Mouse (Mus musculus) heart, postnatal 25 days (tissue): ENCODE results near the gene Tas2r135. TPM values are rescaled to one million over a fixed set of nuclear protein-coding genes. Genes with fewer than 3 reads are reported as not detected.

Experiments used
- DNase-seq: peaks from one replicate; pipeline ENCODE4 v3.0.0; 2022; ENCODE audit warnings: low spot score
- intact Hi-C: fragments of 180-260 bp; cut with DNase I; formaldehyde crosslinking; loops from one replicate; pipeline ENCODE4 v1.15.1; 2025
- total RNA-seq, 2 experiments: library from RNA; stranded (reverse); gene quantifications; 2 replicates each; pipeline ENCODE4 v1.2.3; 2021

Tas2r135 gene
- total RNA-seq, result not detected

DNA sequence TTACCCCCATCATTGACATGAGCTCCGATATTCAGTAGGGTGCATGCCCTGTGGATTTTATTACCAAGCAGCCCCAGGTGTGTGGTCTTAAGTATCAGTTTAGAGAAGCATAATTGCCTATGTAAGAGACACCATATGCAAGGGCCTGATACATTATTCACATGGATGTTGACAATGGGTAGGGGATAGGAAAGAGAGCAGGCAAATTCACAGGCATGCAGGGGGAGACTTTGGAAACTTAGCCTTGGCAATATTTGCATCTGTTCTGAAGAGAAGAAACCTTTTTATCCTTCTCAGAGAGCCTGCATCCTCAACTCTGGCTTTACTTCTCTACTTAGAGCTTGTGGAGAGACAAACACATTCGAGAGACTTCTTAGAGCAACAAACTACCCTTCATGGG is at the start of gene Tas2r135:
Gene Tas2r135 (plus strand): TSS at position 301 of the 400 bp plus-strand sequence.
- DNase-seq, result no peak
- intact Hi-C loops, result no loop called here

DNA sequence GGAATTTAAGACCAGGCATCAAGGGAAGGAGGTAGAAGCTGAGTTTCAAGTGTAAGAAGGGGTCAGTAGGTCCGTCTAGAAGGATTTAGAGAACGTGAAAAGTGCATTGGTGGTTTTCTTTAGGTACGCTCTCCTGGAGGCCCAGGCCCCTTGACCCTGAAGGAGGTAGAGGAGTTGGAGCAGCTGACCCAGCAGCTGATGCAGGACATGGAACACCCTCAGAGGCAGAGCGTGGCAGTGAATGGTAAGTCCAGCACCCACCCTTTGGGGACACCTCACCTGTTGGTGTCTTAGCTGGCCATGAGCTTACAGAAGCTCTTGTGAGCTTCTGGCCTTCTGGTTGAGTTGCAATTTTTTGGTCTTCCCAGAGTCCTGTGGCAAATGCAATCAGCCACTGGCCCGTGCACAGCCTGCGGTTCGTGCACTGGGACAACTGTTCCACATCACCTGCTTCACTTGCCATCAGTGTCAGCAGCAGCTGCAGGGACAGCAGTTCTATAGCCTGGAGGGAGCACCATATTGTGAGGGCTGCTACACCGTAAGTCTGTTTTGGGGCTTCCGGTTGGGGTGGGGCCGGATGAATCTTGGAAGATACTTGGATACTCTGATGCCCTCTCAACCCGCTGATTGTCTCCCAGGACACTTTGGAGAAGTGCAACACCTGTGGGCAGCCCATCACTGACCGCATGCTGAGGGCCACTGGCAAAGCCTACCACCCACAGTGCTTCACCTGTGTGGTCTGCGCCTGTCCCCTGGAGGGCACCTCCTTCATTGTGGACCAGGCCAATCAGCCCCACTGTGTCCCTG is 49.2 kb upstream of the Tas2r135 start:
- DNase-seq, result no peak
- intact Hi-C loops, result no loop called here

DNA sequence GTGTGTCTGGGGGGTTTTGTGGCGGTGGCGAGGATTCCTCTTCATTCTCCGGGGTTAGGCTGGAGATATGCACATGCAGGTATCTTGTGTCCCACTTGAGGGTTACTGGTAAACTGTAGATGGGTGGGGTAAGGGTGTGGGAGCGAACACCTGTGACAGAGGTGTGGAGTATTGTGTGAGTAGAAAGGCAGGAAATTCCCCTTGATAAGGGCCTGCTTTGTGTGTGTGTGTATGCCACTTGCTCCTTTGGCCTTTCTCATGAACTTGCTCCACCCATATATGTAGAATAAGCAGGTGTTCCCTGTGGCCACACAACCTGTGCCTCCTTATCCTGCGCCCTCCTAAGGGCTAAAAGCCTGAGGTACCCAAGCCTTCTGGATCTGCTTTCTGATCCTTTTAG is 48.3 kb upstream of the Tas2r135 start:
- intact Hi-C loops, result no loop called here
- no peak for DNase-seq

DNA sequence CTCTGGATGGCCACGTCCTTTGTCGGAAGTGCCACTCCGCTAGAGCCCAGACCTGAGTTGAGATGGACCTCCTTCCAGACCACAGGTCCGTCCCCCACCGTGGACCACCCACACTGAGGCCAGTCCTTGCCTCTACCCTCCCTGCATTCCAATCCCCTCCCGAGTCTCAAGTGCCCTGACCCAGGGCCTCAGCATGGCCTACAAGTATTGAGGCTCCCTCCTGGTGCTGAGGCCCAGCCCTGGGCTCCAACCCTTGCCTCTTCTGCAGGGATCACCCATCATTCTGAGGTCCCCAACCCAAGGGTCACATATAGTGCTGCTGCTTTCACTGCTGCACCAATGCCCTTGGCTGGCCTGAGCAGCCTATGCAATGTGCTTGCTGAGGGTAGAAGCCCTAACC is 47.3 kb upstream of the Tas2r135 start:
- DNase-seq, result no peak
- intact Hi-C loops, result no loop called here

DNA sequence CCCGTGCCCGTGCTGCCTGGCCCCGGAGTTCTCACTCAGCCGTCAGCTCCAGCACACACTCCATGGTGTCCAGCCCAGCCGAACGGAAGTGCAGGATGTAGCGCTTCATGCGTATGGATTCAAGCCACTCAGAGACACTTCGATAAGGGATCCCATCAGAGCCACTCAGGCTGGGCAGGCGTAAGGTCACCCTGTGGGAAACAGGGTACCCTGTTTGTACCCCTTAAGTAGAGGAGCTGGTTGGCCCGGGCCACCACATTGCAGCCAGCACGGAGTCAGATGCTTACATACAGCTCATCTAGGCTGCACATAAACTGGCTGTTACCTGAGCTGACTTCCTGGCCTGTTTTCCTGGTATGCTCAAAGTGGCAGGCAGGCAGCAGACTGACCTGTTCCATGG is 46.3 kb upstream of the Tas2r135 start:
- intact Hi-C loops, result no loop called here
- DNase-seq, result no peak

DNA sequence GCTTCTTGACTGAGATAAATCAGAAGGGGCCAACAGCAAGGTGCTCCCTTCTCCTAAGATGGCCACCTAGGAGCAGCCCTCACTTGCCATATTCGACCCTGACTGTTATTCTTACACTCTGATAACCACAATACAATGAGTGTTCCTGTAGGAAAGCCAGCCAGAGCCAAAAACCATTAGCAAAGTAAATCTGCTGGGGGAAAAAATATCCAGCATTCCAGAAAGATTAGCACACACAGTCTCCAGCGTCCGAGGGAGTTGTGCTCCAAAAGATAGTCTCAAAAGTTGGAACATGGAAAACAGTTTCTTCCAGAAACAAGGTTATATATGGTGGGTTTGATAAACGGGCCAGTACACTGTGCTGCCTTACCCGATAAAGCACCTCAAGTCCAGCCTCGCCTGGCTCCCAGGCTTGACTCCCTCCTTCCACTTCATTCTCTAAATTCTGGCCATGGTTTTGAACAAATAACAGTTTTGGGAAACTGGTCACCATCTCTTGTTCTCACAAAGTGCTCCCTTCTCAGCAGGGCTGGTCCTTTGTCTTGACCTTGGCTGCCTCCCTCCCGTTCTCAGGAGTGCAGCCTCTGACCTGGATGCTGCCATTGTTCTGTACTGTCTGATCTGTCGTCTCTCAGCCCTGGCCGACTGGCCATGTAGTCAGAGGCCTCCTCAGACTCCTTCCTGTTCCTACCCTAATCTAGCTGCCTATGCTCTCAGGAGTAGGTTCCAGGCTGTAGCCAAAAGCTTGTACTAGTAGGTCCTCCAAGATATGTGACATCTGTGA is 45.7 kb upstream of the Tas2r135 start:
- no peak for DNase-seq
- intact Hi-C loops, result no loop called here

DNA sequence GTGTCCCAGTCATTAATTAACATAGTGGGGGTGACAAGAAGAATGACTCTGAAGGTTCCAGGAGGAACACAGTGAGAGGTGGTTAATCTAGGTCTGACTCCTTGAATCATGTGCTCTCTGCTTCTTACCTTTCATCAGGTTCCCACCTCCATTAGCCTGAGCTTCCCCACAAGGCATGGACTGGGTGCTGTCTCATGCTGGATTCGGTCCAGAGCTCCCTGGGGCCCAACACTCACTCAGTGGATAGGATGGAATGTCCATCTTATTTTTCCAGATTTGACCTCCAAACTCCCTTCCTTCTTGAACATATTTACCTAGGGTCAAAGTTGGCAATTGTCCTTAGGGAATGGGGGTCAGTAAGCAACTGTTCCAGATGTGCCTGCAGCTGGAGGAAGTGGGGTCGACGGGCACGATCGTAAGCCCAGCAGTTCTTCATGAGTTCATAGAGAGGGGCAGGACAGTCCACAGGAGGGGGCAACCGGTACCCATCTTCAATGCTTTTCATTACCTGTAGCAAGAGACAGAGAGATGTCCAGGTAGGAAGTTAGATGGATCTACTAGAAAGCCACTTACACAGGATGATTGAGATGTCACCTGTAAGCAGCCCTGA is 44.9 kb upstream of the Tas2r135 start:
- no peak for DNase-seq
- intact Hi-C loops, result no loop called here

DNA sequence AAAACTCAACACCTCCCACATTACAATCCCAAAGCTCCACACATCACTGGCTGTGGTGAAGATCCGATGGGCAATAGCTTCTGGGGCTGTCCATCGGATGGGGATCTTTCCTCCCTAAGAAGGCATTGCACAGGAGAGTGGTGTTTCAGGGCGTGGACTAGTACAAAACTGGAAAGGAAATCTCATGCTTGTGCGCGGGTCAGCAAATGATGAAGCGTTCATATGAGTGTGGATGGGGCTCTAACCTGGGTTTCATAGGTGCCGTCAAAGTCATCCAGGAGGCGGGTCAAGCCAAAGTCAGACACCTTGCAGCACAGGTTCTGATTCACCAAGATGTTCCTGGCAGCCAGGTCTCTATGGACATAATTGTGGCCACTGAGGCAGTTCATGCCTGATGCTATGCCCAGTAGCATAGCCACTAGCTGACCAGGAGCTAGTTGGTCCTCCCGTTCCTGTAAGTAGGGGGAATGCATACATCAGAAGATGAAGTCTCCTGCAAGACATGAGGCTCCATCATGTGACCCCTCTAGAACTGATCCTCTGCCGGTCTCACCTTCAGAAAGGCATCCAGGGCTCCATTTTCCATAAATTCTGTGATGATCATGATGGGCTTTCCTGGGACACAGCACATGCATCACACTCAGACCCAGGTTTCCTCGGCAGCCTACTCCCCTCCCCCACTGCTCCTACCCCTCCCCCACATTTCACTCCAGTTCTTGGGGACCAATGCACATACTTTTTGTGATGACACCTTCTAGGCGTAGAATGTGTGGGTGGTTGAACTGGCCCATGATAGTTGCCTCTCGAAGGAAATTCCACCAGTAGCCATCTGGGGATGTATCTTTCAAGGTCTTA is 44.0 kb upstream of the Tas2r135 start:
- intact Hi-C loops, result no loop called here
- no peak for DNase-seq

DNA sequence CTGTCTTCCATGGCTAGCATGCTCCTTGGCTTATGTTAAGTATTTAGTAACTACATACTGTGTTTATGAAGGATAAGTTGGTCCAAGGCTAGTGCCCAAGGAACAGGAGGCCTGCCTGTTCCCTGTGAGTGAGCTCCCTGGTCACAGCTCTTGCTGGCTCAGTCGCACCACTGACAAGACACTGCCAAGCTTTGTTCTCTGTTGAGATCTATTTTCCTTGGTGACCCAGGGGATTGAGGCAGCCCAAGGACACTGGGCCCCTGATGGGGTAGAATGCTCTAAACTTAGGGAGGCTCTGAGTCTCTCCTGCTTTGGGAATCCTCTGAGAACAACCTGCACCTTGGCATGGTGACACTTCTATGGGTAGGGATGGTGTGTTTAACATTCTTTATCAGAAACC is 43.2 kb upstream of the Tas2r135 start:
- no peak for DNase-seq
- intact Hi-C loops, result no loop called here

DNA sequence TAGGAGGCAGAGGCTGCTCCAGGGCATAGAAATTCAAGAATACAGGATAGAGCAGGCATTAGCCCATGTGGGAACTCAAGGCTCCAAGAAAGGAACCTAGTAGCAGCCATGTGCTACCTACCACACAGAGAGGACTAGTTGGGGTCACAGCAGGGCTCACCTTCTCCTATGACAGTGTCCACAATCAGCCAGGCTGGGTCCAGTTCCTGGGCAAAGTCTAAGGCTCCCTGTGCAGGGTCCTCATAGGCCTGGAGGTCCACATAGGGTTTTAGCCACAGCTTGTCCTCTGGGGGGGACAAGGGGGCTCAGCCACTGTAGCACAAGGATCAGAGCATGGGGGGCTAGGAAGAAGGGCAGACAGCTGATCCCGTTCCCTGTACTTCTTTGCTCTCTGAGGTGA is 42.7 kb upstream of the Tas2r135 start:
- intact Hi-C loops, result no loop called here
- DNase-seq, result no peak

DNA sequence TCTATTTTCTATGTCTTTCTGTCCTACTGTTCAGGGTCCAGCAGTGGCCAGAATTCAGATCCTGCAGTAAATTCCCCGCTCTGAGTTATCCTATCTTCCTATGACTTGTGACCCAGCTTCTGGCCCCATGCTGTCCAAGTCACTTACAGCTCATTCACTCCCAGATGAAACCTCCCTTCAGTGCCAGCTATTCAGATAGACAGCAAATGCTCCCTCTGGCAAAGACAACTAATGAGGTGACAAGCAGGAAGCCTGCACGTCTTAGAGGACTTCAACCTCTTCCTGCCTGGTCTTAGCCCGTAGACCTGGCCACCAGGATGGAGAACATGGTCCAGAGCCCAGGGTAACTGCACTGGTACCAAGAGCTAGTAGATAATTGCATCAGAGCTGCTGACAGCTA is 42.3 kb upstream of the Tas2r135 start:
- intact Hi-C loops, result no loop called here
- DNase-seq, result no peak

DNA sequence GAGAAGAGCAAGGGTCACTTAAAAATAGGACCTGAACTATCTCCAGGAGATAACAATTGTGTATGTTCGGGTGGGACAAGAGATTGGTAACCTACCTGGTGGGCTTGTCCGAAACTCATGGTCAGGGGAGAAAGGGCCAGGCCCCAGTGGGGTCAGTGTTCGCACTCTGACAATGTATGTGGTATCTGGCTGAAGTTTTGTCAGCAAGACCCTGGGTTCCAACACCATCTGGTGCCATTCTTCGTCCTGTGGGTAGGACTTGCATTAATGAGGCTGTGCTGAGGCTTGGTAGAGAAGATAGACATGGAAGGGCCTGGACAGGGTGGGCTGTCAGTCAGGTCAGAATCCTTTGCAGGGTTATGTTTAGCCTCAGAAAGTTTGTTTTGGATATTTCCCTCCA is 41.2 kb upstream of the Tas2r135 start:
- intact Hi-C loops, result no loop called here
- no peak for DNase-seq

DNA sequence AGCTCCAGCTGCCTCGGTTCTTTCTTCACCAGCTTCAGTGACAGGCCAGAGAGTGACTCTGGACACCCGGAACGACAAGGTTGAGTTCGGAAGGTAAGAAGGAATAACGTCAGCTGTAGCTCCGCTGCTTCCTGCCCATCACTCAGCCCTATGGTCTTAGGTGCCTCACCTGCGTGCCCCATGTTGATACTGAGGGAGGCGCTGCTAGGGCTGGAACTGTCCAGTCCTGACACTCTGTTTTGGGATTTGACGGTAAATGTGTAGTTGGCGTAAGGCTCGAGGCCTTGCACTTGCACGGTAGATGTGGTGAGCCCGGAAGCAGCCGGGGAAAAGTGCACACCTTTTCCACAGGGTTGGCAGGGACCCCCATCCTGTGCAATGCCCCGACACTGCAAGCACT is 40.6 kb upstream of the Tas2r135 start:
- intact Hi-C loops, result no loop called here
- no peak for DNase-seq

DNA sequence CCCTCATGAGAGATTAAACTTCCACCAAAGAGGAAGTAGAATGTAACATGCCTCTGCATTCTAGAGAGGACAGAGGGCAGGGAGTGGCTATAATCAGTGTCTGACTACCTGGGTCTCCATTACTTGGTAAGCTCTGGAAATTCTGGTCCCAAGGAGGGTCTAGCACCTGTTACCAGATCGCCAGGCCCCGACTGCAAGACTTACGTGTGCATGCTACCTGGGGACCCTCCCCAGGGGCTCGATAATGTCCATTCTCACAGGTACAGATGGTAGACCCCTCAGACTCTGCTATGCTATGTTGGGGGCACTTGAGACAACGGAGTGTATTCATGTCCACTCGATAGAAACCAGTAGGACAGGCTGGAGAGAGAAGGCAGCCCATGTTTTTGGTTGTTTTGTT is 40.0 kb upstream of the Tas2r135 start:
- DNase-seq, result no peak
- intact Hi-C loops, result no loop called here

DNA sequence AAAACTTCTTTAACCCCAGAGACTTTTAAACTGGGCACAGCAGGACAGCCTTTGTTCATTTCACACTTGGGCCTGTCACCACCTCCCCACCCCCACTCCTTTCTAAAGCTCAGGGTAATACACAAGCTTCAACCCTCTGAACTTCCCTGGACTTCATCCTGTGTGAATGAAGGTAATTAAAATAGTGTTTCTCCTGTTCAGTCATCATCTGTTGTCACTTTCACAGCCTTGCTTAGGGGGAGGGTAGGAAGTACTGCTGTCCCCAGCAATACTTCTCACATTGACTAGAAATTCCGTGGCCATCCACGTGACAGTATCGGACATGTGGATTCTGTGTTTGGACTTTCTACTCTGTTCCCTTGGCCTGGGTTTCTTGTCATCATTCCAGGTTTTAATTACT is 35.4 kb upstream of the Tas2r135 start:
- intact Hi-C loops, result no loop called here
- DNase-seq, result no peak

DNA sequence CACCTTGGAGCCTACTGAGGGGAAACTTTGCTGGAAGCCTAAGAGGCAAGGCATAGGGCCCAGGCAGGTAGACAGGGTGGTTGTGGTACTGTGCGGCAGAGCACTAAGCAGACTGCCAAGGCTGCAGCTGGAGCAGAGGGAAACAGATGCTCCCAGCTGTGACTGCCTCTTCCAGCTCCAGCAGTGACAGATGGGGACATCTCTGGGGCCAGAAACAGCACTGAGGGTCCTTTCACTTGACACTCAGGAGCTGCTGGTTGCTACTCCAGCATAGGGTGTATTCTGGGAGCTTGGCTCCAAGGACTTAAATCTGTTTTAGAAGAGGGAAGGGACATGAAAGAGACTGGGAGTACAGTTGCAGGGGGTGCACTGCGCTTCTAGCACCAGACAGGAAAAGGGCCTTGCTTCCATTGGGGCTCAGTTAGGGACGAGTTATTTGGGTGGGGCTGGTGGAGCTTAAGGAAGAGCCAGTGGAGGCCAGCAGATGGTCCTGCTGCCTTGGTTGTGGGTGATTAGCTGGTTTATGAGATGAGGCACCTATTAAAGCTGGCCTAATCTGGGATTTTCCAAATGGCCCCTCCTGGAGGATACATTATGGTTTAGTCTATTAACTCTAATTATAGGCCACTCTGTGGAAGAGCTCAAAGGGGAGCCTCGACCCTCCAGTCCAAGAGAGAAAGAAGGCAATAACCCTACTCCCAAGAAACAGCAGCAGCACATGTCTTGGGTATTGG is 34.4 kb upstream of the Tas2r135 start:
- DNase-seq, result no peak
- intact Hi-C loops, result no loop called here

DNA sequence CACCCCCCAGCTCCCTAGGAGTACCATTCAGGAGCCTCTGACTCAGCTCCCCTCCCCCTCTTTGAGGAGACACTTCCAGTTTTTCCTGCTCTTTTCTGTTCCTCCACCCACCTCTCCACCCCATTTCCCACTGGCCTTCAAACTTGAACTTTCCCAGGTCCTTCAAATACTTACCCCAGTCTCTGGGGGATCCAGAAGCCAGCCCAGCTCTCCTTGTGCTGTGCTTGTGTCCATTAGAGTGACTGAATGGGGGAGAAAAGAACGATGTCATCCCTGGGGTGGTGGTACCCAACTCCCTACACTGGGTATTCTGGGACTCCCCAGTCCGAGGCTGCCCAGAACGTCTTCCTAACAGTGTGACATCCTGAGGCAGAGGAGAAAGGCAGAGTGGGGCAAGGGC is 33.2 kb upstream of the Tas2r135 start:
- no peak for DNase-seq
- intact Hi-C loops, result no loop called here

DNA sequence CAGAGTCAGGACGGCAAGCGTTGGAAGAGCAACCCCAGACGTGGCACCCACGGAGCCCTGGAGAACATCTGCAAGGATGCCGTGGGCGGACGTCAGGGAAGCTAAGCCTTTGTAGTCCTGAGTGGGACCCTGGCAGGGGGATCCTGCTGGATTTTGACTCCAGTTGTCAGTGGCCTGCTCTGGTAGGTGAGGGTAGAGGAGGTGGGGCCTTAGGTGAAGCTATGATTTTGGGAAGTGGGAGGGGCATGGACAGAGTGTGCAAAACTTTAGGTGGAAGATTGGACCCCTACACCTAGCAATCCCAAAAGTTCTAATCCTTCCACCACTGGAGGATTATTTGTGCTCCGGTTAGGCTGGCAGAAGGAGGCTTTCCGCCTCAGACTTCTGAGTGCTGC is 32.8 kb upstream of the Tas2r135 start:
- DNase-seq, result no peak
- intact Hi-C loops, result no loop called here

DNA sequence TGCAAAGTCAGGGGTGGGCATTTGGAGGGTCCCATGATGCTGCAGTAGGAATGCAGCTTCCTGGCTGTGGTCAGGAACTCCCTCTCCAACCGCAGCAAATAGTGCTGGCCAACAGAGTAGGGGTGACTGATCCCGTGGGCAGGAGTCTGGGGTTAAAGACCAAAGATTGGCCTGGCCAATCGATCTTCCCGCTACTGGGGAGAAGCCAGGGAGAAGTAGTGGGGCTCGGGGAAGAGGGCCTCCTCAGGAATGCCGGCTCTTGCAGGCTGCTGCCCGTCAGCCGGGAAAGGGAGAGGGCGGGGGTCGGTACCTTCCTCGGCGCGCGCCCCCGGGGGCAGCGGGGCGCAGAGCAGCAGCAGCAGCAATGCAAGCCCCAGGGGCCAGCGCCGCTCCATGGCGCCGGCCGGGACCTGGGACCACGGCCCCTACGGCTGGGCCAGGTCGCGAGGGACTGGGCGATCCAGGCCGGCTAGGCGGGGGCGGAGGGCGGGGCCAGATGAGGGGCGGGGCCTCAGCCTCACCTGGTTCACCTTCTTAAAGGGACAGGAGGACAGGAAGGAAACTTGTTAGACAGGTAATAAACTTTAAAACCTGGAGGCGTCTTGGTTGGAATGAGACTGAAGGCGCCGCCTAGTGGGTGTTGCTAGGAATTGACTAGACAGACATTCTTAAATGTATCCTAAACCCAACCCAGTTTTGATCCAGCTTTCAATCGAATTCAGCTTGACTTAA is 32.3 kb upstream of the Tas2r135 start, which contains the start of gene Epha1:
Gene Epha1 (minus strand): TSS at position 453 of the 732 bp plus-strand sequence.
- no peak for DNase-seq
- intact Hi-C loops, result no loop called here
